Mouse (Mus musculus) adipocyte (in vitro differentiated cells): ENCODE results near the gene 2010111I01Rik.

ENCODE experiments used
- DNase-seq: peaks from one replicate; pipeline ENCODE4 v3.0.0-alpha.2; 2016; ENCODE audit warnings: low spot score

2010111I01Rik gene

GRCm38 (mm10) chr13:63112598-63113372, 148.1 kb downstream of the 2010111I01Rik start:
- DNase-seq: peak; percentile 10

DNA sequence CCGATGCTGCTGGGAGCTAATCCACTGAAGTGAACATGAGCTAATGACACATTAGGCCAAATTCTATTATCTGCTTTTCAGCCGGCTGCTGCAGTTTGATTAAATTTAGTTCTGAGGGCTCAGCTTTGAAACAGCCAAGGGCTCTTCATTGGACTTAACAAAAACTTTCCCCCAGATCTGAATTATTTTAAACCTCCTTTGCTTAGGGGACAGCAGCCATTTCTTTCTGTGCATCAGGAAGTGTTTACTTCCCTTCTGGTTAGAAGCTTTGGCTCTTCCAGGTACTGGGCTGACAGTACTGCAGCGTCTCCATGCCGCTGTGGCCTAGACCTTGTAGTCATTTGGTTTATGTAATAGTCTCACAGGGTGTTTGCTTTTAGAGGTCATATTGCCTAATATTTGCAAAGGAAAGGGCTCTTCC, 149.2 kb downstream of the 2010111I01Rik start:
- DNase-seq: no peak

DNA sequence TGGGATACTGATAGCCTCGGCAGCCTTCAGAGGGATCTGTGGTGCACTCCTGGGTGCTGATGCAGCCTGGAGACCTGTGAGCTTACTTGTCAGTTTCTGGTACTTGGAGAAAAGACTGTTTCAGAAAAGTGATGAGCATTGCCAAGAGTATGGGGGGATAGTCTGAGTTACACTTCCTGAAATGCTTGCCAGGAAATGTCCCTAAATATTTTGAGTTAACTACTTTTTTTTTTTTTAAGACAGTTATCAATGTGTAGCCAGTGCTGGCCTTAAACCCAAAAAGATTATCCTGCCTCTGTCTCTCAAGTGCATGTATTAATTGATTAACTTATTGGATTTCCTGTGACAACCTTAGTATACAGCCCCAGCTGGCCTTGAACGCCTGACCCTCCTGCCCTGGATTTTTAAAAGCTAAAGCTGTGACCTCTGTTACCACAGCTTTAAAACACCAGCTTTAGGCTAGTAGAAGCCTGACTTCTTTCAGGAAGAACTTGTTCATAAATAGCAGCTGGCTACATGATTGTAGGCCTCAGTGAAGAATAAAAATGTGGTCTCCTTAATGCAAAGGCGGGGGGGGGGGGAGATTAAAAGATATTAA, 150.6 kb downstream of the 2010111I01Rik start:
- DNase-seq: no peak

GRCm38 (mm10) chr13:63117495-63118184, 152.9 kb downstream of the 2010111I01Rik start:
- DNase-seq: peak; percentile 9

- no peak for DNase-seq
Measured at GRCm38 (mm10) chr13:63118682-63119081, 154.0 kb downstream of the 2010111I01Rik start.

GRCm38 (mm10) chr13:63120296-63120695, 155.6 kb downstream of the 2010111I01Rik start:
- no peak for DNase-seq

DNA sequence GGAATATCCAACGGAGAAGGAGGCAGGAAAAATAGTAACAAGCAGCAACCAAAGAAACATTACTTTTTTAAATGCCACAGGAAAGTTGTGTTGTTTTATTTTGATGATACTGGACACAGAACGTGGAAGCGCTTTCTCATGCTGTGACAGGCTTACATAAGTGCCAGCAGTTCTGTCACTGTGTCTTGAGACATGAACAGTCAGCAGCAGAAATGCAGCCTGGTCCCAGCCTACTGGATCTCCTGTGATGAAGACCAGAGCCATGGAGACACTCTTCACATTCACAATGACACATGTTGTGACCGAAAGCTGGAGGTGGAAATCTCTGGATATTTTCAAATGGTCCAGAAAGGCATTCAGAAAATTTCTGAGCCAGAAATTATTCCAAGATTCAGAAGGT, 157.1 kb downstream of the 2010111I01Rik start:
- DNase-seq: no peak

GRCm38 (mm10) chr13:63126206-63126605, 161.5 kb downstream of the 2010111I01Rik start:
- DNase-seq: no peak

GRCm38 (mm10) chr13:63127516-63127915, 162.8 kb downstream of the 2010111I01Rik start:
- no peak for DNase-seq

- DNase-seq: peak; percentile 47
Measured at GRCm38 (mm10) chr13:63134879-63135421, 170.3 kb downstream of the 2010111I01Rik start.

GRCm38 (mm10) chr13:63135994-63136393, 171.3 kb downstream of the 2010111I01Rik start:
- no peak for DNase-seq

GRCm38 (mm10) chr13:63136775-63137174, 172.1 kb downstream of the 2010111I01Rik start:
- DNase-seq: peak; percentile 27

GRCm38 (mm10) chr13:63138376-63139048, 173.8 kb downstream of the 2010111I01Rik start:
- no peak for DNase-seq

DNA sequence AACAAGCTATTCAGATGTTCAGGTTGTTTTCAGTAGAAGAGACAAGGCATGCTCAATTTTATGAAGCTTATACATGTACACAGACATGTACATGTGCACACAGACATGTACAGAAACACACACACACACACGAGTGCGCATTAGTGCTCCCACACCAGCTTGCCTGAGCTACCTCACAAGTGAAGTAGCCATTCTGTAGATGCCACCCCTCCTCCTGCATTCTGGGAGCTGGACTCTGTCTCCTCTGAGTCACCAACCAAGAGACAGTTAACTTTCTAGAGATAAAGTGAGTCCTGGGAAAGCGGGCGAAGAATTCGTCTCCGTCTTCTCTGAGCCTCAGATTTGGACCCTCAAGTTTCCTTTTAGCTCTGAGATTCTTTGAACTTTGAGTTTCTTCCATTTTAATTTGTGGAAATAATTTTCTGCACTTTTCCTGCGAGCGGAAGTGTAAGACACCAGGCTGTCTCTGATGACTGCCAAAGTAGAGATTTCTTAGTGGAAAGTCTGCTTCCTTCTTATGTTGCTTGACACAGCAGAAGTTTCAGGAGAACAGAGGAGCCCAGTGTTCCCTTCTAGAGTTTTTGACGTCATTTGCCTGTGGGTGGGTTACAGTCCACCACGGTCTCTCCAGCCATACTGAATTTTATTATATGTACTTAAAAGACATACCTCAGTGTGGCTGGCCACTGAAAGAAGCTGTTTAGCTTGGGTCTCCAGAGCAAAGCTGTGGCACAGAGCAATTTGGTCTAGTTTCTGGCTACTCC, 175.0 kb downstream of the 2010111I01Rik start:
- no peak for DNase-seq

DNA sequence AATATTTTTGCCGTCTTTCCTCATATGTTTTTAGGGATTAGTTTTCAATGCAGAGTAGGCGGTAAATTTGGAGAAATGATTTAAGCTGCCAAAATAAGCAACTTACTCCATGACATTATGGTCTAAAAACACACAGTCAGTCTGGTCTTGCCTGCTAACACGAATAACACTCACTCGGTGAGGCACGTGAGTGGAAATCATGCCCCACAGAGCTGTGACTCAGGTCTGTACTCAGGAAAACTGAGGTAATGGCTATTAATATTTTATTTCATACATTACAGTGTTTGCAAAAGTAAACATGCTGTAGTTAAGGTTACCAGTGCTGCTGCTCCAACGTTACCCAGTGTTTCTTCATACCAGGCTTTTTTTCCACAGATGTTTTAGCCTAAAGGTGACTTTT, 176.1 kb downstream of the 2010111I01Rik start:
- no peak for DNase-seq

- DNase-seq: no peak
Measured at GRCm38 (mm10) chr13:63141275-63141674, 176.6 kb downstream of the 2010111I01Rik start.

GRCm38 (mm10) chr13:63146604-63147188, 182.0 kb downstream of the 2010111I01Rik start:
- DNase-seq: no peak

DNA sequence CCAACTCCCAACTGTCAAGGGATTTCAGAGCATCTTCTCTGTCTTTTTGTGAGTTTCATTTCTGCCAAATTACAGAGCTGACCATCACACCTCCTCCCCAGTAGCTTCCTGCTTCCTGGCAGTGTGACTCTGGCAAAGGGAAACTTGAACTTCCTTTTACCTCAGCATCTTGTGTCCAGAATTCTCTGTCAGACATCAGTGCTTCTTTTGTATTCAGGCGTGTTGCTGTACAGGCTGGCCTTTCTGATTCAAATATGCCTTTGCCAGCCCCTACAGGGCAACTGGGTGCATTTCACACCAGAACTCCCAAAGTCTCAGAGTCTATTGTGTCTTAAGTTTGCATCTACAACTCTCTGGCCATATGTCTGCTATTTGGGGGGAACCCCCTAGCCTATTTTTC, 183.5 kb downstream of the 2010111I01Rik start:
- DNase-seq: no peak

GRCm38 (mm10) chr13:63150470-63151020, 185.9 kb downstream of the 2010111I01Rik start:
- DNase-seq: no peak

- DNase-seq: no peak
Measured at GRCm38 (mm10) chr13:63151028-63151738, 186.5 kb downstream of the 2010111I01Rik start.
